Mouse (Mus musculus) neutrophil, adult 83 days (primary cell): Measurements from ENCODE around the gene Rnaseh2c. TPM values are rescaled to one million over a fixed set of nuclear protein-coding genes. Genes with fewer than 3 reads are reported as not detected.

Experiments
- total RNA-seq, 2 experiments: library from RNA; stranded (reverse); gene quantifications; one replicate each; pipeline ENCODE4 v1.2.4; 2023

The Rnaseh2c gene
- 100 to 1,000 TPM; 164 to 169 TPM for total RNA-seq

DNA sequence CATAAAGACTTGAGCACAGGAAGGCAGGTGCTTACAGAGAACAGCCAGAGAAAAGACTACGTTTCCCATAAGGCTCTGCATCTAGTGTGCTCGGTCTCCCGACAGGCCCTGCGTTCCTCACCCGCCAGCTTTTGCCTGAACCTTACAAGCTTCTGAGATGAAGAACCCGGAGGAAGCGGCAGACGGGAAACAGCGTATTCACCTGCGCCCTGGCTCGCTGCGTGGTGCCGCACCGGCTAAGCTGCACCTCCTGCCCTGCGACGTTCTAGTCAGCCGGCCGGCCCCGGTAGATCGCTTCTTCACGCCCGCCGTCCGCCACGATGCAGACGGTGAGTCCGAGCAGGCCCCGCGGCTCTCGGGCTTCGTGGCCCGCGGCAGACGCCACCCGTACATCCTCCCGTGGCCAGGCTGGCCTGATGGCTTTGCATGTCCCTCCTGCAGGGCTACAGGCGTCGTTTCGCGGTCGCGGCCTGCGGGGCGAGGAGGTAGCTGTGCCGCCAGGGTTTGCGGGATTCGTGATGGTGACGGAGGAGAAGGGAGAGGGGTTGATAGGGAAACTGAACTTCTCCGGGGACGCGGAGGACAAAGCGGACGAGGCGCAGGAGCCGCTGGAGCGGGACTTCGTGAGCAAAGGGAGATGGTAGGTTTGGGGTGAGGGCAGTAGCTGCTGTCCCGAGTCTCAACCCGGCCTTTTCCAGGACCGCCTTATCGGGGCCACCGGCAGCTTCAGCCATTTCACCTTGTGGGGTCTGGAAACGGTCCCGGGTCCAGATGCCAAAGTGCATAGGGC lies at the start of gene Rnaseh2c:
Gene Rnaseh2c (plus strand): TSS at position 122 of the 790 bp plus-strand sequence.

DNA sequence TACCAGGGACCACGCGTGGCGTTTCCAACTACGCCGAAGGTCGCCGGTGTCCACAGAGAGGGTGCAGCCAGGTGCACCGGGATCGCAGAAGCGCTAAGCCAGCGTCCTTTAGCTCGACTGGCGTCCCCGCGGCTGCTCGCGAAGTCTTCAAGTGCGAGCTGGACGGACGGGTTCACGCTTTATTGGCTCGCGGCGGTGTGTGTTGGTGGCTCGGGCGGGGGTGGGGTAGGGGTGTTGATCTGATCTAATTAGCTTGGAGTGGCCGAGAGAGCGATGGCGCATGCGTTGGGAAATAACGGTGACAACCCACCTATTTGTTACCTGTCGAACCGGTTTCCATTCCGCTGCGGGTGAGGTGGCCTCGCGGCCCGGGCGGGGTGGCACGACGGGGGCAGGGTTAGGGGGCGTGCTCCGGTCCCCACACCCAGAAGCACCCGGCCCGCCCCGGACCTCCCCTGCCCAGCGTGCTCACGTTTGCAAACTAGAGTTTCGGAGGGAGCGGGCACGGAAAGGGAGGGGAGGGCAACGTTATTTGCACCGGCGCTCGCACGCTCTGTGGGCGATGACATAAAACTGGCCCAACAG lies 41.1 kb upstream of the Rnaseh2c start, which contains the start of gene Ovol1:
Gene Ovol1 (minus strand): TSS at position 190 of the 585 bp plus-strand sequence.

DNA sequence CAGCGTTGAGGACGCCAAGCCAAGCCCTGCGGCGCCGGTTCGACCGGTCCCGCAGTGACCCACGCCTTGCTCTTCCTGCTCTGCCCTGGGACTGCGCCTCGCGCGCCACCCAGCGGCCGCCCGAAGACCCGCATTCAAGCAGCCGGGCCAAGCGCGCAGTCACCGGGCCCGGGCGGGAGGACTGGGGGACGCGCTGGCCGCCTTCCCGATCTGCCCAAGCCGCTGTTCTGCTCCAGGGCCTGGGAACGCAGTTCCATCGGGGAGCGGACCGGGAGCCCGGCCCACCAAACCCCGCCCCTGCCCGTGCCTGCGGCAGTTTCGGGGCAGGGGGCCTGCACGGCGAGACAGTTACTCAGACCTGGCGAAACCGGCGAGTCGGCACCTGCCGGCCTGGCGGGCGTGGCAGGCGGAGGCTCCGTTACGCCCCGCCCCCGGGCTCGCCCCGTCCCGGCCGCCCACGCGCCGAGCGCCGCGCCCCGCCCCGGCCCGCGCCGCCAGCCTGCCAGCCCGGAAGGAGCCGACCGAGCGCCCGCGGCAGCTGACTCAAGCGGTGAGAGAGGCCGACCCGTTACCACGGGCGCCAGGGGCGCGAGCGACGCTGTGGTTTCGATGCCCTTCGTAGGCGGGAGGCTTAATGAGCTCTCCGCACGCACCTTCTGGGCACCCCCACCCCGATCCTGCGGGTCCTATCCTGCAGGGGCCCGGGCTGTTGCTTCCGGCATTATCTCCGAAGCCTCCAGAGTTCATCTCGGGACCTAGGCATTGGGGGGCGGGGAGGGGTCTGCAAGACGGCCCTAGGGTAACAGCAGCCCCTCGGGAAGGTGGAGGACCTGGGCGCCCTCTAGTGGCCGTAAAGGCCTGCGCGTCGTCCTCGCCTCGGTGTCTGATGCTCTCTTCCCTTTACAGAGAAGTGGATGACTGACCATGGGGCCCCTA lies 33.9 kb upstream of the Rnaseh2c start, which contains the start of gene Ap5b1:
Gene Ap5b1 (plus strand): TSS at position 492 of the 936 bp plus-strand sequence.

DNA sequence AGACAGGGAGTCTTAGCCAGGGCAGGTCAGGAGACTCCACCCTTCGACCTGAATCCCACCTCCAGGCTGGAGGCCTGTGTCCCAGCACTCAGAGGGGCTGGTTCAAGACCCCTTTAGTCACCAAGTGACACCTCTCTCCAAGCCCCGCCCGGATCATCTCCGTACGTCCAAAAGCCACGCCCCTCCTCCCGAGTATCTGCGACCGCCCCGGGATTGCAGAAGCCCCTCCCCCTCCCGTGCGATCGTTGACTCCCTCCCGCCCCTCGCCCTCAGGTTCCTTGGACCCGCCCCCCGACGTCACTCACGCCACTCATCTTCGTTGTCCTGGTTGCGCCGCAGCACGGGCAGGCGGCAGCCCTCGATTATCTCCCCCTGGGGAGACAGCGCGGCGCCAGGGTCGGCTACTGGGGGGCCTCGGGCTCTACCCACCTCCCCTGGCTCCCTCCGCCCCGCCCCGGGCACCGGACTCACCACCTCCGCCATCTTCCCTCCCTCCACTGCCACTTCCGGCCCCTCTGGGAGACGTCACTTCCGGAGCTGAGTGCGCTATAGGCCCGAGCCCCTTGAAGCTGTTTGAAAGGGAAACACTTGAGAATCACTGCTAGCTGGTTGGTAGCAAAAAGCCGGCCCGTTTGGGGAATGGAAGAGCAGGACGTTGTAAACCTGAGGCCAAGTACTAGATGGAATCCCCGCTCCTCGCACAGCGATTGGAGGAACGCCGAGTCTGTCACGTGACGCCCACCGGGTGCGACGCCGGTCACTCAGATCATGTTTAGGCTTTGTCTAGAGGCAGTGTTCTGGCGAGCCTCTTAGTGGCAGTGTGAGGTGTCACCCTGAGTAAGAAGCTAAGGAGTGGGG lies 8.1 kb downstream of the Rnaseh2c start, which contains the start of gene Kat5:
Gene Kat5 (minus strand): TSS at position 691 of the 858 bp plus-strand sequence.

DNA sequence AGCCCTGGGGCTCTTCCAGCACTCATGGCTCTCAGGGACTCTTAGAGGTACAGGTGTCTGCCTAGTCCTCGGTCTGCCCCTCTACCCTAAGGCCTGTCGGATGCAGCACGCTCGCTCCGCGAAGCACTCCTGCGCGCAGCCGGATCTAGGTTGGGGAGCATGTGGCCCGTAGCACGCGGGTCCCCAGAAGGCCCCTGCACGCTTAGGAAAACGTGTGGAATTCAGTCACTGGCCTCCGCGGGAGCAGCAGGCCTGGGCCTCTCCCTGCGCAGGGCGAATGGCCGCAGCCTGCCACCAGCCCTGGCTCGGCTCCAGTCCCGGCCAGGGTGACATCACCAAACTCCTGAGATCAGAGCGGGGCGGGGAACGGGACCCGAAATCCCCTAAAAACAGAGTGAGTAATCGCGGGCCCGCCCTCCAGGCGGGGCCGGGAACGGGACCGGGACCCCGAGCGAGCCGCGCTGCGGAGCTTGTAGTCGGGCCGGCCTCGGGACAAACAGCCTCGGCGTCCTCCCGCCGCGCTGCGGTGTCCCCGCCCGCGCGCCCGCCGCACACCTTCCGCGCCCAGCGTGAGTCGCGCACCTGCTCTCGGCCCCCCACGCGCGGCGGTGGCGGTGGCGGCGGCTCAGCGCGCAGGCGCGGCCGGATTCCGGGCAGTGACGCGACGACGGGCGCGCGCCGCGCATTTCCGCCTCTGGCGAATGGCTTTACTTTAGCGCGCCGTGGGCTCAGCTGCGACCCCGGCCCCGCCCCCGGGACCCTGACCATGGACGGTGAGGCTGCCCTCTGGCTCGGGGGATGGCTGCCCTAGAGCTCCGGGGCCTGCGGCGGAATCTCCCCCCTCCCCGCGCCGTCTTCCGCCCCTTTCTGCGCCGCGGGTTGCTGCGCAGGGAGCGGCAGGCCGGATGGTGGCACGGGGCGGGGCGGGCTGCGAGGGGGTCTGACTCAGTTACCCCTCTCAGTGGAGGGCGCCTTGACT lies 35.7 kb downstream of the Rnaseh2c start, which contains the start of gene Rela:
Gene Rela (plus strand): TSS at position 415 of the 979 bp plus-strand sequence.

Other genes with a start within 250 kb of the Rnaseh2c start
- gene Eif1ad, start 235.1 kb upstream of the Rnaseh2c start, total RNA-seq: 10 to 100 TPM; 20.3 to 20.6 TPM
- gene Banf1, start 234.7 kb upstream of the Rnaseh2c start, total RNA-seq: 10 to 100 TPM; 77.5 to 94.0 TPM
- 10 to 100 TPM; 89.1 to 96.6 TPM for gene Sart1, start 213.2 kb upstream of the Rnaseh2c start, total RNA-seq
- not detected for gene Tsga10ip, start 199.3 kb upstream of the Rnaseh2c start, total RNA-seq
- gene Drap1, start 176.9 kb upstream of the Rnaseh2c start, total RNA-seq: 100 to 1,000 TPM; 104 to 121 TPM
- gene AI837181, start 176.7 kb upstream of the Rnaseh2c start, total RNA-seq: 10 to 100 TPM; 36.4 to 36.5 TPM
- 10 to 100 TPM; 37.1 to 40.2 TPM for gene Fosl1, start 154.3 kb upstream of the Rnaseh2c start, total RNA-seq
- gene Ccdc85b, start 144.0 kb upstream of the Rnaseh2c start, total RNA-seq: 1 to 10 TPM; 1.6 TPM
- 10 to 100 TPM; 47.8 to 53.1 TPM for gene Fibp, start 141.3 kb upstream of the Rnaseh2c start, total RNA-seq
- not detected for gene Ctsw, start 133.4 kb upstream of the Rnaseh2c start, total RNA-seq
- gene Efemp2, start 127.9 kb upstream of the Rnaseh2c start, total RNA-seq: 1 to 10 TPM in 1 of 2 experiments, under 1 TPM in 1; 0.53 to 1.8 TPM
- gene Mus81, start 113.5 kb upstream of the Rnaseh2c start, total RNA-seq: 10 to 100 TPM; 17.1 to 18.7 TPM
- 1,000 to 10,000 TPM; 1,642 to 1,678 TPM for gene Cfl1, start 111.4 kb upstream of the Rnaseh2c start, total RNA-seq
- 1 to 10 TPM; 1.2 to 1.4 TPM for gene 1700020D05Rik, start 98.1 kb upstream of the Rnaseh2c start, total RNA-seq
- 1 to 10 TPM; 6.2 to 6.6 TPM for gene Snx32, start 91.3 kb upstream of the Rnaseh2c start, total RNA-seq
- gene Ovol1, start 41.2 kb upstream of the Rnaseh2c start, total RNA-seq: under 1 TPM in 1 of 2 experiments, not detected in 1; 0.18 TPM
- 10 to 100 TPM; 72.1 to 79.9 TPM for gene Ap5b1, start 33.8 kb upstream of the Rnaseh2c start, total RNA-seq
- gene Kat5, start 8.4 kb downstream of the Rnaseh2c start, total RNA-seq: 10 to 100 TPM; 63.2 to 72.7 TPM
- gene Rela, start 35.6 kb downstream of the Rnaseh2c start, total RNA-seq: 10 to 100 TPM; 72.2 to 81.3 TPM
- gene Sipa1, start 61.8 kb downstream of the Rnaseh2c start, total RNA-seq: 100 to 1,000 TPM; 201 to 208 TPM
- 10 to 100 TPM; 80.6 to 97.7 TPM for gene Map3k11, start 86.9 kb downstream of the Rnaseh2c start, total RNA-seq
- gene Pcnx3, start 87.0 kb downstream of the Rnaseh2c start, total RNA-seq: 10 to 100 TPM; 81.9 to 82.5 TPM
- gene Kcnk7, start 102.5 kb downstream of the Rnaseh2c start, total RNA-seq: under 1 TPM in 1 of 2 experiments, not detected in 1; 0.77 TPM
- gene Ehbp1l1, start 124.4 kb downstream of the Rnaseh2c start, total RNA-seq: 100 to 1,000 TPM; 146 to 165 TPM
- gene Fam89b, start 127.8 kb downstream of the Rnaseh2c start, total RNA-seq: 10 to 100 TPM; 54.5 to 58.8 TPM
- 1 to 10 TPM; 2.3 to 3.3 TPM for gene Ltbp3, start 139.0 kb downstream of the Rnaseh2c start, total RNA-seq
- gene Scyl1, start 169.5 kb downstream of the Rnaseh2c start, total RNA-seq: 10 to 100 TPM; 48.2 to 54.7 TPM